Mouse (Mus musculus) liver, embryonic 16.5 days (tissue): ENCODE measurements around the gene Ntn5. TPM values are rescaled to one million over a fixed set of nuclear protein-coding genes. Genes with fewer than 3 reads are reported as not detected.
"Not testable (repeated sequence)": the region's sequence is repeated elsewhere in the genome, so short reads cannot be mapped to it uniquely, and the experiment has no call there.

Experiments
- ATAC-seq: fragments of 200-750 bp; cut with Nextera tagmentation; 2 replicates; pipeline ENCODE4 v1.8.0; 2017; ENCODE audit warnings: low read depth, mild to moderate bottlenecking, moderate number of reproducible peaks, moderate library complexity
- H3K27ac ChIP-seq: fragments of 300-500 bp; sonication (generic); 2 replicates; pipeline ENCODE4 v1.5.1; 2014; ENCODE audit warnings: mild to moderate bottlenecking, low read length
- H3K27me3 ChIP-seq: fragments of 300-500 bp; sonication (generic); 2 replicates; pipeline ENCODE4 v1.6.1; 2014; ENCODE audit warnings: low read depth, low read length, mixed read lengths; ENCODE audit not compliant: control insufficient read depth, insufficient read depth
- H3K36me3 ChIP-seq: fragments of 300-500 bp; sonication (generic); 2 replicates; pipeline ENCODE4 v1.6.1; 2014; ENCODE audit warnings: mild to moderate bottlenecking; ENCODE audit not compliant: control insufficient read depth, insufficient read depth
- H3K4me1 ChIP-seq: fragments of 300-500 bp; sonication (generic); 2 replicates; pipeline ENCODE4 v1.6.1; 2014; ENCODE audit warnings: low read depth, low read length, mixed read lengths; ENCODE audit not compliant: control insufficient read depth
- H3K4me2 ChIP-seq: fragments of 300-500 bp; sonication (generic); 2 replicates; pipeline ENCODE4 v1.6.1; 2014; ENCODE audit warnings: low read depth, low read length, mixed read lengths
- H3K4me3 ChIP-seq: fragments of 300-500 bp; sonication (generic); 2 replicates; pipeline ENCODE4 v1.5.1; 2014; ENCODE audit warnings: low read depth, mild to moderate bottlenecking, low read length
- H3K9ac ChIP-seq: fragments of 300-500 bp; sonication (generic); 2 replicates; pipeline ENCODE4 v1.6.1; 2014; ENCODE audit warnings: low read depth, low read length
- H3K9me3 ChIP-seq: fragments of 300-500 bp; sonication (generic); replicated peaks from 2 replicates; pipeline ENCODE4 v1.6.1; 2016; ENCODE audit warnings: low read length; ENCODE audit not compliant: control insufficient read depth
- WGBS: fragments of 180-500 bp; shearing (Covaris S2); extraction: QIAGEN DNeasy Blood & Tissue Kit; methylation state at CpG from one replicate; pipeline ENCODE4 v1.1.7; 2014; ENCODE audit not compliant: insufficient replicate concordance; 5-methylcytosine and 5-hydroxymethylcytosine counted together
- polyA plus RNA-seq: library from polyadenylated mRNA; unstranded; fragments of >200 nt; fragmentation: Nextera tagmentation; extraction: Ambion mirVana; gene quantifications from 2 replicates; pipeline ENCODE4 v1.2.1, GENCODE M21; 2015

The Ntn5 gene
- polyA plus RNA-seq, 1 experiment from 2014 or later, result not detected

GRCm38 (mm10) chr7:45649351-45649750 is 34.5 kb upstream of the Ntn5 start:
- no peak overlapping the region for H3K4me3 ChIP-seq
- no peak overlapping the region for H3K27ac ChIP-seq
- H3K4me2 ChIP-seq, result no peak overlapping the region
- no peak overlapping the region for H3K9ac ChIP-seq
- H3K27me3 ChIP-seq, result 0 out of 2 replicates have a peak, but pooled peaks cover 2% of the 10 kb centered on the region
- H3K9me3 ChIP-seq, result no peaks in the 10 kb centered on the region
- no peaks in the 10 kb centered on the region for H3K36me3 ChIP-seq
- WGBS, result 62% methylated on average over 8 of the region's 8 CpGs
- no peaks in the 10 kb centered on the region for H3K4me1 ChIP-seq
- no peak for ATAC-seq

- H3K36me3 ChIP-seq, H3K9me3 ChIP-seq, H3K4me3 ChIP-seq, H3K4me1 ChIP-seq, H3K27me3 ChIP-seq, H3K27ac ChIP-seq, ATAC-seq, H3K4me2 ChIP-seq, H3K9ac ChIP-seq: not testable (repeated sequence)
- 79% methylated on average over 19 of the region's 20 CpGs for WGBS
These were observed 33.3 kb upstream of the Ntn5 start for GRCm38 (mm10) chr7:45650484-45650883.

GRCm38 (mm10) chr7:45654424-45655047 is 29.3 kb upstream of the Ntn5 start:
- WGBS, result 37% methylated on average over 17 of the region's 17 CpGs
- no peak overlapping the region for H3K27ac ChIP-seq
- H3K4me1 ChIP-seq, result no peaks in the 10 kb centered on the region
- peak overlapping the region; percentile 24 for H3K4me2 ChIP-seq
- H3K4me3 ChIP-seq, result no peak overlapping the region
- ATAC-seq, result no peak
- H3K9ac ChIP-seq, result no peak overlapping the region
- no peaks in the 10 kb centered on the region; the same call in 1 of the 2 replicates for H3K9me3 ChIP-seq
- H3K27me3 ChIP-seq, result no peaks in the 10 kb centered on the region
- H3K36me3 ChIP-seq, result no peaks in the 10 kb centered on the region

GRCm38 (mm10) chr7:45660746-45661478 is 22.9 kb upstream of the Ntn5 start:
- no peak for ATAC-seq
- H3K9ac ChIP-seq, result no peak overlapping the region
- H3K4me1 ChIP-seq, result no peaks in the 10 kb centered on the region
- no peaks in the 10 kb centered on the region for H3K27me3 ChIP-seq
- H3K9me3 ChIP-seq, result no peaks in the 10 kb centered on the region; the same call in 1 of the 2 replicates
- no peak overlapping the region for H3K4me3 ChIP-seq
- H3K27ac ChIP-seq, result no peak overlapping the region
- no peaks in the 10 kb centered on the region for H3K36me3 ChIP-seq
- no peak overlapping the region for H3K4me2 ChIP-seq
- 45% methylated on average over 11 of the region's 11 CpGs for WGBS

GRCm38 (mm10) chr7:45661702-45662101 is 22.1 kb upstream of the Ntn5 start:
- H3K4me1 ChIP-seq, result not testable (repeated sequence)

GRCm38 (mm10) chr7:45665303-45666138 is 18.3 kb upstream of the Ntn5 start:
- no peak overlapping the region for H3K9ac ChIP-seq
- ATAC-seq, result no peak
- WGBS, result 59% methylated on average over 13 of the region's 13 CpGs
- no peaks in the 10 kb centered on the region for H3K36me3 ChIP-seq
- no peak overlapping the region for H3K27ac ChIP-seq
- no peak overlapping the region for H3K4me2 ChIP-seq
- H3K27me3 ChIP-seq, result no peaks in the 10 kb centered on the region
- no peaks in the 10 kb centered on the region for H3K9me3 ChIP-seq
- no peak overlapping the region for H3K4me3 ChIP-seq
- no peaks in the 10 kb centered on the region for H3K4me1 ChIP-seq

More at GRCm38 (mm10) chr7:45661702-45662101, 22.1 kb upstream of the Ntn5 start:
- not testable (repeated sequence) for H3K4me2 ChIP-seq, H3K27ac ChIP-seq, H3K4me3 ChIP-seq, H3K9me3 ChIP-seq, H3K9ac ChIP-seq, ATAC-seq, H3K36me3 ChIP-seq, H3K27me3 ChIP-seq
- WGBS, result 63% methylated on average over 6 of the region's 6 CpGs

GRCm38 (mm10) chr7:45666161-45666560 is 17.7 kb upstream of the Ntn5 start, which contains the start of gene Fut2:
Fut2 (minus strand) TSS chr7:45666394.
- Histone ChIP-seq H3K4me3 (no peak within 1 kb of the TSS), H3K36me3 (no peaks in the 10 kb centered on the region), H3K9ac (no peak within 1 kb of the TSS), H3K9me3 (no peaks in the 10 kb centered on the region), H3K4me1 (no peaks in the 10 kb centered on the region), H3K27ac (no peak within 1 kb of the TSS), H3K4me2 (no peak within 1 kb of the TSS), H3K27me3 (no peaks in the 10 kb centered on the region)
- no peak for ATAC-seq
- 72% methylated on average over 7 of the region's 7 CpGs for WGBS

GRCm38 (mm10) chr7:45667761-45668160 is 16.1 kb upstream of the Ntn5 start:
- Histone ChIP-seq H3K27me3 (no peaks in the 10 kb centered on the region), H3K36me3 (no peaks in the 10 kb centered on the region), H3K4me1 (no peaks in the 10 kb centered on the region), H3K4me3 (no peak overlapping the region), H3K9ac (no peak overlapping the region), H3K9me3 (no peaks in the 10 kb centered on the region), H3K27ac (no peak overlapping the region), H3K4me2 (no peak overlapping the region)
- no peak for ATAC-seq
- 76% methylated on average over 14 of the region's 14 CpGs for WGBS
